Mouse (Mus musculus): ENCODE data around the gene N4bp2.
A peak's percentile ranks its signal among the peaks of the same experiment; 100 is the strongest.
"Not testable (repeated sequence)": the region's sequence is repeated elsewhere in the genome, so short reads cannot be mapped to it uniquely, and the experiment has no call there.

Gene N4bp2

DNA sequence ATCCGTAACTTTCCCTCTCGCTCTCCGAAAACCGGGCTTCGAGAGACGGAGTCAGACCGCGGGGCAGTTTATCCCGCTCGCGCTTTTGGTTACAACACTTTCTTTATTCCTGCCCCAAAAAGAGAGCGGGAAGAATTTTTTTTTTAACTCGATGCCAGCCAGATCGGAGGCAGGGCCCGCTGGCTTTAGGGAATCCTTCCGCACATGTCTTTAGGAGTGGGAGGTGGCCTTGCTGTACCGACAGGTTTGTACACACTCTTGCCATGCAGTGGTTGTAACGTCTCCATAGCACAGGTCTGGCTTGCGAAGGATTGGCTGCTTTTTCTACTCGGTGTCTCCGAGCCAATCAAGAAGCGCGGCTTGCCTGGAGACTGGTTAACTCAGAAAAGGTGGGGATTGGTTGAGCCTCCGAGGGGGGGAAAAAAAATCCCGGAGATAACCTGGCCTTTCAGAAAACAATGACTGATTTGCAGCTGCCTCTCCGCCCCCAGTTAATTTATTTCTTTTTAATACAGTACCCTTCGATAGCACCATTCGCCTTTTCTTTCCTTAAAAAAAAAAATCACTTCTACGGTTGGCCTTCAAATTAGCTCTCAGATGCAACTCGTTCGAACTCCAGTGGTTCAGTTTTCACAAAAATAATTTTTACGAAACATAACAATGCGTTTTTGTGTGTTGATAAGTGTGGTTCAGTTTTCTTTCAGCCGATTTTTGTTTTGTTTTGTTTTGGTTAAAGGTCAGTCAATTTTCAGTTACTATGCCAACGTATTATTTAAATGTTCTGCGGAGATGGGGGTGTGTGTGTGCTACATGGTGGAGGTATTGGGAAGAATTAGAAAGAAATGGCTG, 1.7 kb downstream of the N4bp2 start:
- peak; percentile 85 to 93 for DNase-seq

DNA sequence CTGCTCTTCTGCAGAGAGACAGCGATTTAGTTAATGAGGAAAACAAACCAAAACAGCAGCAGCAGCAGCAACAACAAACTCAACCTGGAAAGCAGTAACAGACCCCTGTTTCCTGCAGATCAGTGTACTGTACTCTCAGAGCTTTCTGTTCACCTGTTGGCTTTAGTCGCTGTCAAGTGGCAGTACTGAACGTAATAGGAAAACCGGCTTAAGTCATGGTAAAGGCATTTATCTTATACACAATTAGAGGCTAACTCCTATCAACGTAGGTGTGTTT, 2.3 kb downstream of the N4bp2 start:
- DNase-seq, result no peak

DNA sequence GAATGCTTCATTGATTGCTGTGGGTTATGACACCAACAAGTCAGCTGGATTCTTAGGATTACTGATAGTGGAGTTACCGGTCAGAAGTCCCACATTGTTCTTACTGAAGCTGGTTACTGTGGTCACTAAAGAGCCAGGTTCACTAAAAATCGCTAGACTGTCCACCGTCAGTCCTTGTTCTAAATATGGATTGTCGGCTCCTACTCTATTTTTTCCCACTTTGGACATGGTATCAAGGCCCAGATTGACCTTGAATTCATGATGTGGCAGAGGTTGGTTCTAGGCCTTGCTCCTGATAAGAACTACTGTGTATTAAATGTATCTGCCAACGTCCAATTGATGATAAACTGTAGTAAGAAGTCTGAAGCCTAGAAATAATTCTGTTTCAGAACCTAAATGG, 4.7 kb downstream of the N4bp2 start:
- DNase-seq, result no peak

DNA sequence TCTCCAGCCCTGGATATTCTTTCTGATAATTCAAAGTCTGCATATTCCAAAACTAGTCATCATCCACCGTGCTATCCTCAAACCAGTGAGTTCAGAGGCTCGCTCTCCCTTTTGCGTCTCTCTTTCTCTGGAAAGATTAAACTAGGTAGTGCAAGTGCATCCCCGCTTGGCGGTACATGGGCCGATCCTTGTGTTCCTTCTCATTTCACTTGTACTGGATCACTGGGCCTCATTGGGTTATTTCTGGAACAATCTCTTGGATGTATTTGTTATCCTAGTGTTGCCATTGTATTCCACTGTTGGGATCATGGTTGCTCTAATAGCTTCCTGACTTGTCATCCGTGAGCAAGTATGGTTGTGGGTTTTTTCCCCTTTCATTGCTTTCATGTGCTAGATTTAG, 6.7 kb downstream of the N4bp2 start:
- no peak for DNase-seq

- DNase-seq, result no peak
Measured at GRCm38 (mm10) chr5:65770493-65770892, 7.2 kb downstream of the N4bp2 start.

DNA sequence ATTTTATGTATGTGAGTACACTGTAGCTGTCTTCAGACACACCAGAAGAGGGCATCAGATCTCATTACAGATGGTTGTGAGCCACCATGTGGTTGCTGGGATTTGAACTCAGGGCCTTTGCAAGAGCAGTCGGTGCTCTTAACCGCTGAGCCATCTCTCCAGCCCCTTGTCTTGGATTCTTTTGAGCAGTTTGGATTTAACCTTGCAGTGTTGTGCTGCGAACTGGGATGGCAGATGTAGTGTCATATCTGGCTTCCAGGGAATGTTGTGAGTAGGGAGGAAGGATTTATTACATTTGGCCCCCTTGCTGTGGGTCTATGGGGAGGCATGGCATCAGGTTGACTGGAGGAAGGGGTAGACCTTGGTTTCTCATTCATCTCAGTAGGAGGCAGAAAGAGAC, 10.6 kb downstream of the N4bp2 start:
- DNase-seq, result not testable (repeated sequence)

GRCm38 (mm10) chr5:65776166-65776565, 12.8 kb downstream of the N4bp2 start:
- no peak for DNase-seq

GRCm38 (mm10) chr5:65776907-65777306, 13.6 kb downstream of the N4bp2 start:
- no peak for DNase-seq

DNA sequence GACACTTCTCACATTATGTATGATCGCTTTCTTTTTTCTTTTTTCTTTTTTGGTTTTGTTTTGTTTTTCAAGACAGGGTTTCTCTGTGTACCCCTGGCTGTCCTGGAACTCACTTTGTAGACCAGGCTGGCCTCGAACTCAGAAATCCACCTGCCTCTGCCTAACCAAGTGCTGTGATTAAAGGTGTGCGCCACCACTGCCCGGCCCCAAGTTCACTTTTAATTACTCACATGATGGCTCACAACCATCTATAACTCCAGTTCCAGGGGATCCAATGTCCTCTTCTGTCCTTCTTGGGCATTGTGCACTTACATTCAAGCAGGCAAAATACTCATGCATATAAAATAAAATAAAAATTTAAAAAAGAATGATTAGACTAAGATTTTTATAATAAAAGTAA, 15.7 kb downstream of the N4bp2 start:
- DNase-seq, result not testable (repeated sequence)

DNA sequence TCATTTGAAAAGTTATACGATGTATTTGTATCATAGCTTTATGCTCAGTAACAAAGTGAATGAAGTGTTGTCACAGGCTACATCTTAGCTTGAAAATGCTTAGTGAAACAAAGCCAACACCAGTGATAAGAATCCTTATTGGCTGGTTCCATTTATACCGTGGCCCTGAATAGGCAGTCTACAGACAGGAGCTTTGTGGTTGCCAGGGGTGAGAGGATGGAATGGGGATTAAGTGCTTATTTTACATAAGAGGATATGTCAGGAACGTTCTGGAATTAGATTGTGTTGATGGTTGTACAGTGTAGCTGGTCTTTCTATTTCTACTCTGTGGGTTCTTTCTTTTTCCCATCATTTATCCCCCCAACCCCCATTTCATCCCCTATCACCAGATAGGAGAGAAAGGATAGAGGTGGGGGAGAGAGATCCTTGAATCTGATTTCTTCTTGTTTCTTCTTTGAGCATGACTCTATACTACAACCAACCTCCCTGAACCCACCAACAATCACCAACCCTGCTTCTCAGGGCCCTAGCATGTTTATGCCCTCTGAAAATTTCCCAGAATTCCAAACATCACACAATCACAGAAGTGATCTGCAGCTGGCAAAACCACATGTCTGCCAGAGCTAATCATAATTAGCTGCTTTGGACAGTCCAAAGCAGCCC, 16.2 kb downstream of the N4bp2 start:
- DNase-seq, result no peak

GRCm38 (mm10) chr5:65781147-65781715, 17.9 kb downstream of the N4bp2 start:
- DNase-seq, result no peak

DNA sequence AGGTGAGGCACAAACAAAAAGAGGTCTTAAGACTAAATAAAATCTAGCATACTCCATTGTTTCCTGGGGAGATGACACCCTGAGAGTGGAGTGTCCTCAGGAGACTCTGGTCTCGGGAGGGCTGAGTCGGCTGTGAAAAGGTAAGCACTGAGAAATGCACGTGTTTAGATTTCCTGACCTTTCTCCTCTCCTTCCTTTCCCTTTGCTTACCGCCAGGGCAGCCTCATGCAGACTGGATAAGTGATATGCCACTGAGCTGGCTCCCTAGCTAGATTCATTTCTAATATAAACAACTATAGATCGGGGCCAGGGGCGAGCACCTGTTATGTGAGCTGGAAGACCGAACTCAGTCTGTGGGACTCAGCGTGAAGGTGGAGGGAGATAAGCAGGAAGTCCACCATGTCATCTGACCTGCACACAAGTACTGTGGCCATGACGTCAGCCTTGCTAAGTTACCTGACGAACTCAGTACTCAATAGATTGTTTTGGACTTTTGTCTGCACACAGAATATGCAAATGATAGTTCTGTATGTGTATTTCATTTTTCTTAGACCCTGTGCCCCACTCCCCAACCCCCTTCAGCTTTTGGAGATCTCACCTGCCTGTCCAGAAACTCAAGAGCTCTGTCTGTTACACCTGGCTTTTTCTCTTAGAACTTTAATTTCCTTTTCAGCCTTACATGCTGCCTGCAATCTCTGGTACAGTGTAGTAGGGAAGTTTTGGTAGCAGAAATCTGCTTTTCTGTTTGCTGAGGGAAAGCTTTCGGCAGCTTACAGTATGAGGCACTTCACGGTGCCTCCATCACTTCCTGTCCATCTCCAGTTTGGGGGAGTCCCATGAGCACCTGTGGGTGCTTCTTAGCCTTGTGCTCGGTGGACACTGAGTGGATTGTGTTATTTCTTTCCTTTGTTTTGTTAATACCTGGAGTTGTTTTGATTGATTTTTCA, 18.7 kb downstream of the N4bp2 start:
- DNase-seq, result no peak

GRCm38 (mm10) chr5:65790604-65791225, 27.4 kb downstream of the N4bp2 start:
- peak; percentile 19 to 43 for DNase-seq

GRCm38 (mm10) chr5:65794202-65794601, 30.9 kb downstream of the N4bp2 start:
- no peak for DNase-seq

GRCm38 (mm10) chr5:65794702-65795101, 31.4 kb downstream of the N4bp2 start:
- DNase-seq, result no peak

DNA sequence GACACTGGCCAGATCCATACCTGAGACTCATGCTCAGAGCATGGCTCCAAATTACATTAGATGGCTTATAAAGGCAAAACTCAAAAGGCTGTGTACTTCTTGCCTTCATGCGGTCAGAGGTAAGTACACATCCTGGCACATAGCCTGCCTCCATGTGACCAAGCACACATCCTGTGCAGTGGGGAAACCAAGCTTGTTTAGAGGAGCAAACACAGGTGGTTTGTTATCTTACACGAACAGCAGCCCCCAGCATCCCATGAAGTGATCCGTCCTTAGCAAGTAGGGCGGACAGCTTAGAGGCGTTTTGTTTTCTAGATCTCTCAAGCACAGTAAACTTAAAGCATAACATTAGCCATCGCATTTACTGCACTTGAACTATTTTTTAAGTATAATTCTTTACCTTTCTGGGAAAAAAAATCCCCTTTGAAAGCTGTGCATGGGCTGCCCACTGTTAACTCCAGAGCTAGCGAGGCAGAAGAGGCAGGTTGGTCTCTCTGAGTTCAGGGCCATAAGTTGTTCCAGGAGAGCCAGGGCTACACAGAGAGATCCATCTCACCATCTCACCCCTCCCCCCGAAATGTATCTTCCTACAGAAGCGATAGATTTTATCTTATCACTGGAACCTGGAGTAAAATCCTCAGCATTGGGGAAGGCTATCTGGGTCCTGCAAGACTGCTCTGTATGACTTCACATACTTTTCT, 32.1 kb downstream of the N4bp2 start:
- DNase-seq, result no peak

DNA sequence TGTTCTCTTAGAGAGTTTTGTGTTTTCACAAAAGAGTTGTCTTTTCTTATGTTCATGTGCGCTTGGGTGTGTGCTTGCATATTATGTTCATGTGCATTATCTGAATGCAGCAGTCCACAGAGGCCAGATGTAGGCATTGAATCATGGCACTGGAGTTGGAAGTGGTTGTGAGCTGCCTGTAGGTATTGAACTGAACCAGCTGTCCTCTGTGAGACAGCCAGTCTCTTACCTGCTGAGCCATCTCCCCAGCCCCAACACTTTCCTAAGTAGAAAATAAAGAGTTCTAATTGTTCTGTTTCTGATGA, 32.6 kb downstream of the N4bp2 start:
- no peak for DNase-seq

GRCm38 (mm10) chr5:65823601-65824133, 60.3 kb downstream of the N4bp2 start:
- DNase-seq, result peak; percentile 50 to 61

DNA sequence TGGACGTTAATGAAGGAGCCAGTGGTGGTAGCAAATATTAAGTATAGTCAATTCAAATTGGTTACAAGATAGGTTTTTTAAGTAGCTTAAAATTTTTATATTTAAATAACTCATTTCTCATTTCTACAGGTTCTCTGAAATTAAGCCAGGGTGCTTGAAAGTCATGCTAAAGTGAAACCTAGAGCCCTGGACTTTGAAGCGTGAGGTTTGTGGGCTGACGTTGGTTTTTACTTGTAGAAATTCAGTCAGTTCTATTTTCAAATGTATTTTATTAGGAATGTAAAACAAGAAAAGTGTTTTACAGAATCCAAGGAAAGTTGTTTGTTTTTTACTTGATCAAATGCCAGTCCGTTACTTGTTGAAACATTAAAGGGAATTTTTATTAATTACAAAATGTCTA, 63.2 kb downstream of the N4bp2 start:
- no peak for DNase-seq

- no peak for DNase-seq
Measured at GRCm38 (mm10) chr5:65827102-65827501, 63.8 kb downstream of the N4bp2 start.

DNA sequence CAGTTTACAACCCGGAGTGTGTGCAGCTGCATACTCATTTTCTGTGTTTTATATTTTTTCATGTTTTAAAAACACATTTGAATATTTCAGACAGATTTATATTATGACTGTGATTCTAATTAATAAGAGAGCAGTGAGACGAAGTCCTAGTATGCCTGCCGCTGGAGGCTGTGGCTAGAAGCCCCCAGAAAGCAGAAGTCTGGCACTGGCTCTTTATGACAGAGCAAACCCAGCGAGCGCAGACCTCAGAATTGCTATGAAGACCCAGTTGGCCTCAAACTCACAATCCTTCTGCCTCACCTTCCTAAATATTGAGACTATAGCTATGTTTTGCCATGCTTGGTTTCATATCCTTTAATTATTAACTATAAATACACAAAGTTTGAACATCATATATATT, 64.9 kb downstream of the N4bp2 start:
- no peak for DNase-seq

DNA sequence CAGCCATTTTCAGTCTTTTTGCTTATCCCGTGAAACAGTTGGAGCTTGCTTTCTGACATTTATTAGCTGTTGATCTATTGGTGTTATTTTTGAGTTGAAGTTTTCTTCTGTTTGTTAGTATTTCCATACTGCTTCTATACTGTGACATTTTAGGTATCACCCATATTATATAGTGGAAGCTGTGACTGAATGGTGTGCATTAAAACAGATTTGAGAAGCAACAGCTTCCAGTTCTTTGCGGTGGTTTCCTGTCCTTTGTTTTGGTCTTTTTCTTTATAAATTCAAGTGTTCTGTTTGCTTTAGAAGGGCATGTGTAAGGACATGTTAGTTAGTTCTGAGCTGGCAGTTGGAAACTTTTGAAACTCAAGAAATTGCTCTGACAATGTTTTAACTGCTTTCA, 65.7 kb downstream of the N4bp2 start:
- no peak for DNase-seq
